Mouse (Mus musculus) MEL (cell line): Measurements from ENCODE around the gene Sec22c. TPM values are rescaled to one million over a fixed set of nuclear protein-coding genes. Genes with fewer than 3 reads are reported as not detected.
A peak's percentile ranks its signal among the peaks of the same experiment; 100 is the strongest.

Source experiments
- DNase-seq: peaks from one replicate; pipeline ENCODE4 v3.0.0; 2011; ENCODE audit warnings: low read depth, low spot score
- H3K27ac ChIP-seq: 2 replicates; pipeline ENCODE4 v1.5.1; 2012; ENCODE audit warnings: low read depth, mild to moderate bottlenecking, control low read depth, low read length, moderate library complexity; ENCODE audit not compliant: control insufficient read depth
- H3K27me3 ChIP-seq, 2 experiments: fragments of 150-350 bp in 1 of 2; sonication (generic) in 1 of 2; 2 replicates each; pipeline ENCODE4 v1.6.1; 2012; ENCODE audit warnings: low read length in 2 of 2, mild to moderate bottlenecking in 2 of 2, improper control_type of control experiment in 1 of 2, moderate library complexity in 1 of 2; ENCODE audit not compliant: insufficient read depth in 2 of 2, control insufficient read depth in 1 of 2
- H3K36me3 ChIP-seq, 2 experiments: 2 replicates each; pipeline ENCODE4 v1.6.1; 2012 to 2014; ENCODE audit warnings: low read length in 2 of 2, improper control_type of control experiment in 1 of 2, inconsistent platforms in 1 of 2, mild to moderate bottlenecking in 1 of 2; ENCODE audit not compliant: insufficient read depth in 2 of 2, control insufficient read depth in 1 of 2
- H3K4me1 ChIP-seq, 2 experiments: fragments of 150-350 bp in 1 of 2; sonication (generic) in 1 of 2; 2 replicates each; pipeline ENCODE4 v1.6.1; 2012; ENCODE audit warnings: low read length in 2 of 2, improper control_type of control experiment in 1 of 2, mild to moderate bottlenecking in 1 of 2; ENCODE audit not compliant: insufficient read depth in 2 of 2, control insufficient read depth in 1 of 2
- H3K4me3 ChIP-seq, 2 experiments: fragments of 150-350 bp in 1 of 2; sonication (generic) in 1 of 2; 2 replicates each; pipeline ENCODE4 v1.5.1; 2012; ENCODE audit warnings: low read depth in 2 of 2, low read length in 2 of 2, mild to moderate bottlenecking in 2 of 2, moderate library complexity in 2 of 2, control low read depth in 1 of 2, improper control_type of control experiment in 1 of 2; ENCODE audit not compliant: control insufficient read depth in 1 of 2, insufficient read depth in 1 of 2
- H3K79me2 ChIP-seq: 2 replicates; pipeline ENCODE4 v1.6.1; 2012; ENCODE audit warnings: mild to moderate bottlenecking, low read length, moderate library complexity; ENCODE audit not compliant: control insufficient read depth, poor library complexity, insufficient read depth
- H3K9ac ChIP-seq: 2 replicates; pipeline ENCODE4 v1.6.1; 2012; ENCODE audit warnings: low read depth, mild to moderate bottlenecking, control low read depth, low read length, moderate library complexity; ENCODE audit not compliant: control insufficient read depth, poor library complexity, severe bottlenecking
- H3K9me3 ChIP-seq: fragments of 150-350 bp; sonication (generic); replicated peaks from 2 replicates; pipeline ENCODE4 v1.6.1; 2012; ENCODE audit warnings: mild to moderate bottlenecking, low read length, improper control_type of control experiment, moderate library complexity; ENCODE audit not compliant: insufficient read depth
- BHLHE40 ChIP-seq: IDR thresholded peaks from 2 replicates; pipeline ENCODE4 v1.6.1; 2012; ENCODE audit warnings: low read depth, mild to moderate bottlenecking, inconsistent platforms, low read length, improper control_type of control experiment, borderline replicate concordance
- CHD1 ChIP-seq: IDR thresholded peaks from 2 replicates; pipeline ENCODE4 v1.6.1; 2012; ENCODE audit warnings: low read depth, mild to moderate bottlenecking, inconsistent platforms, low read length, improper control_type of control experiment
- CHD2 ChIP-seq: IDR thresholded peaks from 2 replicates; pipeline ENCODE4 v1.6.1; 2011; ENCODE audit warnings: low read length, improper control_type of control experiment
- CTCF ChIP-seq, 3 experiments: IDR thresholded peaks in 2 of 3; conservative IDR thresholded peaks in 1 of 3; 2 replicates each; pipeline ENCODE4 v1.5.1; 2011 to 2012; ENCODE audit warnings: low read length in 3 of 3, low read depth in 2 of 3, mild to moderate bottlenecking in 2 of 3, improper control_type of control experiment in 1 of 3, inconsistent platforms in 1 of 3, mixed read lengths in 1 of 3, moderate library complexity in 1 of 3; ENCODE audit not compliant: control insufficient read depth in 1 of 3, insufficient read depth in 1 of 3, poor library complexity in 1 of 3, severe bottlenecking in 1 of 3
- E2F4 ChIP-seq: IDR thresholded peaks from 2 replicates; pipeline ENCODE4 v1.6.1; 2011; ENCODE audit warnings: low read depth, low read length, improper control_type of control experiment, borderline replicate concordance
- EP300 ChIP-seq, 2 experiments: IDR thresholded peaks; 2 replicates each; pipeline ENCODE4 v1.6.1; 2011; ENCODE audit warnings: improper control_type of control experiment in 2 of 2, low read length in 2 of 2, low read depth in 1 of 2, mild to moderate bottlenecking in 1 of 2
- ETS1 ChIP-seq: IDR thresholded peaks from 2 replicates; pipeline ENCODE4 v1.6.1; 2012; ENCODE audit warnings: low read depth, mild to moderate bottlenecking, inconsistent platforms, low read length, improper control_type of control experiment, moderate library complexity
- GABPA ChIP-seq: IDR thresholded peaks from 2 replicates; pipeline ENCODE4 v1.6.1; 2012; ENCODE audit warnings: low read depth, mild to moderate bottlenecking, inconsistent platforms, low read length, improper control_type of control experiment, moderate library complexity
- GATA1 ChIP-seq: IDR thresholded peaks from 2 replicates; pipeline ENCODE4 v1.6.1; 2011; ENCODE audit warnings: low read depth, low read length, improper control_type of control experiment
- HCFC1 ChIP-seq: IDR thresholded peaks from 2 replicates; pipeline ENCODE4 v1.6.1; 2012; ENCODE audit warnings: low read depth, mild to moderate bottlenecking, inconsistent platforms, low read length, improper control_type of control experiment, moderate library complexity
- JUND ChIP-seq: IDR thresholded peaks from 2 replicates; pipeline ENCODE4 v1.6.1; 2011; ENCODE audit warnings: low read depth, mild to moderate bottlenecking, improper control_type of control experiment, low read length
- MAFK ChIP-seq: IDR thresholded peaks from 2 replicates; pipeline ENCODE4 v1.6.1; 2011; ENCODE audit warnings: low read depth, mild to moderate bottlenecking, low read length, improper control_type of control experiment, borderline replicate concordance
- MAX ChIP-seq: IDR thresholded peaks from 2 replicates; pipeline ENCODE4 v1.6.1; 2011; ENCODE audit warnings: low read length, improper control_type of control experiment
- MAZ ChIP-seq: IDR thresholded peaks from 2 replicates; pipeline ENCODE4 v1.6.1; 2012; ENCODE audit warnings: low read depth, mild to moderate bottlenecking, inconsistent platforms, low read length, improper control_type of control experiment
- MEF2A ChIP-seq: IDR thresholded peaks from 2 replicates; pipeline ENCODE4 v1.6.1; 2014; ENCODE audit warnings: low read depth, mild to moderate bottlenecking, inconsistent platforms, low read length, improper control_type of control experiment; ENCODE audit not compliant: poor library complexity, insufficient replicate concordance, severe bottlenecking; ENCODE audit errors: extremely low read depth
- MXI1 ChIP-seq: IDR thresholded peaks from 2 replicates; pipeline ENCODE4 v1.6.1; 2011; ENCODE audit warnings: mild to moderate bottlenecking, low read depth, low read length, improper control_type of control experiment
- MYB ChIP-seq: IDR thresholded peaks from 2 replicates; pipeline ENCODE4 v1.6.1; 2011; ENCODE audit warnings: mild to moderate bottlenecking, low read depth, low read length, improper control_type of control experiment
- MYC ChIP-seq: IDR thresholded peaks from 2 replicates; pipeline ENCODE4 v1.6.1; 2011; ENCODE audit warnings: low read depth, mild to moderate bottlenecking, low read length, improper control_type of control experiment, moderate library complexity
- NELFE ChIP-seq: IDR thresholded peaks from 2 replicates; pipeline ENCODE4 v1.6.1; 2011; ENCODE audit warnings: low read depth, low read length, improper control_type of control experiment
- NRF1 ChIP-seq: IDR thresholded peaks from 2 replicates; pipeline ENCODE4 v1.6.1; 2014; ENCODE audit warnings: low read depth, mild to moderate bottlenecking, inconsistent platforms, low read length, improper control_type of control experiment, moderate library complexity; ENCODE audit not compliant: poor library complexity, insufficient read depth, severe bottlenecking
- POLR2A ChIP-seq, 2 experiments: IDR thresholded peaks; 2 replicates each; pipeline ENCODE4 v1.6.1; 2011 to 2012; ENCODE audit warnings: low read length in 2 of 2, mild to moderate bottlenecking in 2 of 2, control low read depth in 1 of 2, improper control_type of control experiment in 1 of 2, low read depth in 1 of 2, moderate library complexity in 1 of 2; ENCODE audit not compliant: control insufficient read depth in 1 of 2, insufficient read depth in 1 of 2, poor library complexity in 1 of 2
- POLR2AphosphoS2 ChIP-seq: IDR thresholded peaks from 2 replicates; pipeline ENCODE4 v1.6.1; 2011; ENCODE audit warnings: low read length, improper control_type of control experiment
- POLR2AphosphoS5 ChIP-seq: IDR thresholded peaks from 2 replicates; pipeline ENCODE4 v1.6.1; 2012; ENCODE audit warnings: low read depth, borderline replicate concordance, mild to moderate bottlenecking, inconsistent platforms, low read length, moderate library complexity, mixed read lengths
- RAD21 ChIP-seq: IDR thresholded peaks from 2 replicates; pipeline ENCODE4 v1.6.1; 2011; ENCODE audit warnings: mild to moderate bottlenecking, low read depth, low read length, improper control_type of control experiment
- RCOR1 ChIP-seq: IDR thresholded peaks from 2 replicates; pipeline ENCODE4 v1.6.1; 2012; ENCODE audit warnings: low read depth, mild to moderate bottlenecking, inconsistent platforms, low read length, improper control_type of control experiment
- SIN3A ChIP-seq: IDR thresholded peaks from 2 replicates; pipeline ENCODE4 v1.6.1; 2012; ENCODE audit warnings: low read length, improper control_type of control experiment, inconsistent platforms
- SMC3 ChIP-seq: IDR thresholded peaks from 2 replicates; pipeline ENCODE4 v1.6.1; 2011; ENCODE audit warnings: low read depth, low read length, improper control_type of control experiment
- TAL1 ChIP-seq: IDR thresholded peaks from 2 replicates; pipeline ENCODE4 v1.6.1; 2012; ENCODE audit warnings: mild to moderate bottlenecking, inconsistent platforms, low read length, moderate library complexity, mixed read lengths
- TBP ChIP-seq: IDR thresholded peaks from 2 replicates; pipeline ENCODE4 v1.8.0; 2011; ENCODE audit warnings: low read depth, low read length, improper control_type of control experiment
- TCF12 ChIP-seq: IDR thresholded peaks from 2 replicates; pipeline ENCODE4 v1.6.1; 2014; ENCODE audit warnings: low read depth, mild to moderate bottlenecking, inconsistent platforms, low read length, improper control_type of control experiment, moderate library complexity
- UBTF ChIP-seq: IDR thresholded peaks from 2 replicates; pipeline ENCODE4 v1.6.1; 2012; ENCODE audit warnings: low read depth, mild to moderate bottlenecking, inconsistent platforms, low read length, improper control_type of control experiment, moderate library complexity, borderline replicate concordance; ENCODE audit not compliant: insufficient read depth
- USF1 ChIP-seq: IDR thresholded peaks from 2 replicates; pipeline ENCODE4 v1.6.1; 2014; ENCODE audit warnings: low read depth, mild to moderate bottlenecking, inconsistent platforms, low read length, improper control_type of control experiment, moderate library complexity
- USF2 ChIP-seq, 2 experiments: IDR thresholded peaks; 2 replicates each; pipeline ENCODE4 v1.6.1; 2011 to 2012; ENCODE audit warnings: improper control_type of control experiment in 2 of 2, low read length in 2 of 2, borderline replicate concordance in 1 of 2, inconsistent platforms in 1 of 2, low read depth in 1 of 2, mild to moderate bottlenecking in 1 of 2; ENCODE audit not compliant: insufficient read depth in 1 of 2
- ZC3H11A ChIP-seq: IDR thresholded peaks from 2 replicates; pipeline ENCODE4 v1.6.1; 2012; ENCODE audit warnings: low read depth, mild to moderate bottlenecking, inconsistent platforms, low read length, improper control_type of control experiment
- ZKSCAN1 ChIP-seq: IDR thresholded peaks from 2 replicates; pipeline ENCODE4 v1.6.1; 2012; ENCODE audit warnings: low read depth, mild to moderate bottlenecking, inconsistent platforms, low read length, improper control_type of control experiment, moderate library complexity
- ZMIZ1 ChIP-seq: IDR thresholded peaks from 2 replicates; pipeline ENCODE4 v1.6.1; 2012; ENCODE audit warnings: low read depth, mild to moderate bottlenecking, inconsistent platforms, low read length, improper control_type of control experiment, moderate library complexity
- ZNF384 ChIP-seq: IDR thresholded peaks from 2 replicates; pipeline ENCODE4 v1.6.1; 2012; ENCODE audit warnings: low read depth, mild to moderate bottlenecking, inconsistent platforms, low read length, improper control_type of control experiment
- polyA plus RNA-seq, 2 experiments: library from polyadenylated mRNA; stranded (reverse) in 1 of 2; unstranded in 1 of 2; fragments of >175 nt in 1 of 2; fragments of >200 nt in 1 of 2; gene quantifications; 2 replicates each; pipeline versions ENCODE4 v1.2.1 to v1.2.4; 2012; ENCODE audit warnings: low replicate concordance in 2 of 2, low read depth in 1 of 2; ENCODE audit not compliant: insufficient read length in 2 of 2, insufficient read depth in 1 of 2, missing spikeins in 1 of 2
- total RNA-seq: library from RNA; depleted of rRNA; stranded (reverse); fragments of 300-350 nt; gene quantifications from 2 replicates; pipeline ENCODE4 v1.2.3, GENCODE M21; 2012

Sec22c gene
- total and polyA plus RNA-seq, 3 experiments: 5.9 to 10.9 TPM; not detected in 1

- Histone ChIP-seq H3K79me2 (peaks cover 38% of the 10 kb centered on the region), H3K27me3 (no peaks in the 10 kb centered on the region), H3K4me1 (peaks cover 4 to 9% of the 10 kb centered on the region in 2 experiments; a peak in 3 of 4 replicates), H3K4me3 (peak within 1 kb of the TSS; percentile 75 to 83), H3K36me3 (peaks cover 5 to 24% of the 10 kb centered on the region in 2 experiments), H3K9ac (peak within 1 kb of the TSS; percentile 86), H3K27ac (peak within 1 kb of the TSS; percentile 80), H3K9me3 (no peaks in the 10 kb centered on the region)
- peak; percentile 99 for DNase-seq
- TF ChIP-seq ZNF384 (no peak), MAX (peak; percentile 93), GABPA (no peak), JUND (no peak), EP300 (IDR thresholded peaks at IDR 0.05; ENCODE audit: low read depth in 1 of 2, low read length in 2 of 2) (no peak; a peak in 1 of 4 replicates), HCFC1 (peak; percentile 80), ZKSCAN1 (no peak), RCOR1 (no peak), CHD2 (peak; percentile 95), SMC3 (no peak), E2F4 (no peak), TCF12 (peak; percentile 47), USF1 (no peak; the same call in 1 of the 2 replicates), MAZ (no peak; the same call in 1 of the 2 replicates), MAFK (no peak), TBP (peak; percentile 84), RAD21 (no peak), POLR2AphosphoS2 (peak; percentile 81; the same call in 1 of the 2 replicates), NRF1 (peak; percentile 66), POLR2AphosphoS5 (no peak), ETS1 (peak; percentile 23; the same call in 1 of the 2 replicates), TAL1 (no peak), ZMIZ1 (peak; percentile 77), GATA1 (no peak), UBTF (no peak), MYB (no peak), CHD1 (no peak), SIN3A (peak; percentile 56), MYC (peak; percentile 79; the same call in 1 of the 2 replicates), ZC3H11A (no peak), CTCF (IDR thresholded peaks at IDR 0.05 in 2 of 3, conservative IDR thresholded peaks at IDR 0.05 in 1 of 3; ENCODE audit: control insufficient read depth in 1 of 3, insufficient read depth in 1 of 3, low read depth in 2 of 3, low read length in 3 of 3, poor library complexity in 1 of 3, severe bottlenecking in 1 of 3) (0 out of 6 replicates have a peak, but pooled peaks of 1 of the 3 experiments have one; percentile 4), MEF2A (no peak), USF2 (IDR thresholded peaks at IDR 0.05; ENCODE audit: borderline replicate concordance in 1 of 2, insufficient read depth in 1 of 2, low read depth in 1 of 2, low read length in 2 of 2) (no peak), BHLHE40 (no peak), MXI1 (peak; percentile 68), POLR2A (IDR thresholded peaks at IDR 0.05; ENCODE audit: control insufficient read depth in 1 of 2, insufficient read depth in 1 of 2, low read depth in 1 of 2, low read length in 2 of 2, poor library complexity in 1 of 2) (peak; percentile 64 to 94; a peak in 2 of 4 replicates), NELFE (peak; percentile 84)
Observed at GRCm38 (mm10) chr9:121718792-121719318, 13.6 kb upstream of the Sec22c start, which contains the start of gene Nktr. TSS of gene Nktr (plus strand) at chr9:121719169.
